In the genomic region with DNA sequence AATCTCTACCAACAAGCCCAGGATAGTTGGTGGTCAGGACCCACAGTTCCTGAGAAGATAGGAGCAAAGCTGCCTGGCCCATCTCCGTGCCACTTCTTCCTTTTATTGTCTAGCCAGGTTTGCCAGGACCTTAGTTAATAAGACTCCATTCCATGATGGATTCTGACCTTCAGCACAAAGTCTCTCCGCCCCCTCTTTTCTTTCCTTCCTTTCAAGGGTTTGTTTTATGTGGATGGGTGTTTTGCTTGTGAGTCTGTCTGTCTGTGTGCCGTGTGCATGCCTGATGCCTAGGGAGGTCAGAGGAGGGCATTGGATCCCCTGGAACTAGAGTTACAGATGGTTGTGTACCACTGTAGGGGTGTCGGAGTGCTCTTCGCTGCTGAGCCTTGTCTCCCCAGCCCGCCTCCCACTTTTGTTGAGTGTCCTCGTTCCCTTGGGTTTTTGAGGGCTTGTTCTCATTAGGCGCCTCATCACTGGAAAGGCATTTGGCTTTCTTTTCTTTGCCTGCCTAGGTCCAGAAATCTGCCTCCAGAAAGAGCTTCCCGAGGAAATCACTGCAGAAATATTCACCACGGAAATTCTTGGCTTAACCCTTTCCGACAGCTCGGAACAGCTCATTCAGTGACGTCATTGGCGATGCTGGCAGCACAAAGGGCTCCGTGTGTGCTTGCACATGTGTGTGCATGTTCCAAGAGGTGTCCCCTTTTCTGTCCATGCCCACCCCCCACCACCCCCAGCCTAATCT, we compare ENCODE assay signal across 9 mouse cellular contexts. TPM values are rescaled to one million over a fixed set of nuclear protein-coding genes. Genes with fewer than 3 reads are reported as not detected.
A peak's percentile ranks its signal among the peaks of the same experiment; 100 is the strongest.
DNase-seq lines count a peak whose midpoint lies in the region; ATAC-seq and TF ChIP-seq lines count a peak whose summit lies in the region.
"Had no signal": no experiment of that assay in that cellular context is flagged by ENCODE, and none has a peak within 500 bp of the region (broad histone marks: within the 10 kb centered on the region; RNA-seq: fewer than 3 reads in every experiment).

No protein-coding gene starts in this region.

- peak overlapping the region; percentile 50 for H3K27ac ChIP-seq in kidney, postnatal 0 days
- H3K27ac ChIP-seq in stomach, embryonic 16.5 days (ENCODE audit: low read length), result peak overlapping the region; percentile 58
- H3K27ac ChIP-seq: limb, embryonic 12.5 days had no signal

- H3K4me1 ChIP-seq in kidney, postnatal 0 days (replicated peaks; ENCODE audit: insufficient read depth, low read length), result peaks cover 14% of the 10 kb centered on the region
- peaks cover 2% of the 10 kb centered on the region; the same call in 1 of the 2 replicates for H3K4me1 ChIP-seq in stomach, embryonic 16.5 days (ENCODE audit: control insufficient read depth, insufficient read depth, low read length)

- peak; percentile 12; the same call in 1 of the 2 replicates for ATAC-seq in kidney, postnatal 0 days (replicated peaks; ENCODE audit: low FRiP score, low read depth)
- ATAC-seq in stomach, embryonic 16.5 days (ENCODE audit: insufficient read depth, low FRiP score), result no peak

- H3K9ac ChIP-seq in kidney, postnatal 0 days (ENCODE audit: low read depth, low read length), result no peak overlapping the region
- H3K9ac ChIP-seq in stomach, embryonic 16.5 days (ENCODE audit: low read length), result no peak overlapping the region
- H3K9ac ChIP-seq: limb, embryonic 12.5 days had no signal

- no peaks in the 10 kb centered on the region for H3K36me3 ChIP-seq in kidney, postnatal 0 days (ENCODE audit: insufficient read depth, low read length)
- H3K36me3 ChIP-seq in stomach, embryonic 16.5 days (ENCODE audit: control insufficient read depth, insufficient read depth, low read length), result no peaks in the 10 kb centered on the region
- H3K36me3 ChIP-seq: limb, embryonic 12.5 days had no signal

- WGBS in kidney, postnatal 0 days, result 57% methylated on average over 15 of the region's 15 CpGs
- WGBS in stomach, embryonic 16.5 days, result 56% methylated on average over 15 of the region's 15 CpGs

- DNase-seq in right cerebral cortex, adult 18-20 months, result peak; percentile 43
- no peak for DNase-seq in right cerebral cortex, postnatal 14 days
- DNase-seq in gastrocnemius, postnatal 10 days, result peak; percentile 21
- DNase-seq in kidney, postnatal 0 days (ENCODE audit: low spot score), result peak; percentile 36
- no peak for DNase-seq in layer of hippocampus, adult 9-11 months
- no peak for DNase-seq in cerebellum, adult 11 months
- DNase-seq in layer of hippocampus, postnatal 10 days (ENCODE audit: low spot score in 2 of 2), result no peak

- H3K4me2 ChIP-seq in kidney, postnatal 0 days (ENCODE audit: low read length), result 0 out of 2 replicates have a peak overlapping the region, but pooled peaks have one; percentile 13
- no peak overlapping the region for H3K4me2 ChIP-seq in stomach, embryonic 16.5 days (ENCODE audit: low read depth, low read length)
- H3K4me2 ChIP-seq: limb, embryonic 12.5 days had no signal

- no peaks in the 10 kb centered on the region for H3K9me3 ChIP-seq in kidney, postnatal 0 days (replicated peaks; ENCODE audit: low read length)
- no peaks in the 10 kb centered on the region for H3K9me3 ChIP-seq in stomach, embryonic 16.5 days (replicated peaks; ENCODE audit: control insufficient read depth, low read length)
- H3K9me3 ChIP-seq: limb, embryonic 12.5 days had no signal

- H3K4me3 ChIP-seq in kidney, postnatal 0 days (replicated peaks; ENCODE audit: low read depth, low read length), result no peak overlapping the region
- no peak overlapping the region for H3K4me3 ChIP-seq in stomach, embryonic 16.5 days (replicated peaks; ENCODE audit: low read length)
- H3K4me3 ChIP-seq: limb, embryonic 12.5 days had no signal

- no peaks in the 10 kb centered on the region for H3K27me3 ChIP-seq in kidney, postnatal 0 days (ENCODE audit: insufficient read depth, low read length)
- H3K27me3 ChIP-seq in stomach, embryonic 16.5 days (ENCODE audit: control insufficient read depth, insufficient read depth, low read length), result no peaks in the 10 kb centered on the region
- H3K27me3 ChIP-seq: limb, embryonic 12.5 days had no signal

- TF ChIP-seq CTCF in kidney, postnatal 0 days (IDR thresholded peaks at IDR 0.05; ENCODE audit: low read depth), result no peak

RNA-seq across cellular contexts. Expression of gene Bcl7a, which starts 17.5 kb away (rescaled TPM):
- 10 to 100 TPM; 21.0 to 25.3 TPM for total RNA-seq in gastrocnemius, postnatal 10 days (2021)
- 27.4 and 29.9 TPM in 2 replicates for polyA plus RNA-seq in kidney, postnatal 0 days (2015; fragmentation: Nextera tagmentation; extraction: Ambion mirVana)
- 18.7 and 20.4 TPM in 2 replicates for polyA plus RNA-seq in stomach, embryonic 16.5 days (2015; fragmentation: Nextera tagmentation; extraction: Ambion mirVana)
- 10 to 100 TPM; 72.7 to 78.5 TPM for total RNA-seq in layer of hippocampus, postnatal 10 days (2021)

Comparison
In these comparisons a context has a peak if more than half of its experiments do, and no peak if none do; other contexts are left out.
1. DNase-seq: peak in right cerebral cortex, adult 18-20 months (single experiment), gastrocnemius, postnatal 10 days (single experiment) and kidney, postnatal 0 days (single experiment); none in right cerebral cortex, postnatal 14 days (single experiment), layer of hippocampus, adult 9-11 months (single experiment), cerebellum, adult 11 months (single experiment) and layer of hippocampus, postnatal 10 days (0 of 2).